Mouse (Mus musculus) embryonic facial prominence, embryonic 10.5 days (tissue): Measurements from ENCODE around the gene Rapgef1. TPM values are rescaled to one million over a fixed set of nuclear protein-coding genes. Genes with fewer than 3 reads are reported as not detected.

Experiments used
- DNase-seq: peaks from one replicate; pipeline ENCODE4 v3.0.0-alpha.2; 2017; ENCODE audit warnings: low spot score
- H3K27ac ChIP-seq: fragments of 300-500 bp; sonication (generic); replicated peaks from 2 replicates; pipeline ENCODE4 v1.5.1; 2016; ENCODE audit warnings: mild to moderate bottlenecking
- H3K27me3 ChIP-seq: fragments of 300-500 bp; sonication (generic); replicated peaks from 2 replicates; pipeline ENCODE4 v1.6.1; 2016; ENCODE audit warnings: low read depth, mild to moderate bottlenecking; ENCODE audit not compliant: poor library complexity, severe bottlenecking
- H3K36me3 ChIP-seq: fragments of 300-500 bp; sonication (generic); replicated peaks from 2 replicates; pipeline ENCODE4 v1.6.1; 2016; ENCODE audit warnings: mild to moderate bottlenecking, moderate library complexity
- H3K4me1 ChIP-seq: fragments of 300-500 bp; sonication (generic); 2 replicates; pipeline ENCODE4 v1.6.1; 2016
- H3K4me3 ChIP-seq: fragments of 300-500 bp; sonication (generic); 2 replicates; pipeline ENCODE4 v1.5.1; 2016; ENCODE audit warnings: mild to moderate bottlenecking, moderate library complexity
- H3K9me3 ChIP-seq: fragments of 300-500 bp; sonication (generic); 2 replicates; pipeline ENCODE4 v1.6.1; 2016; ENCODE audit warnings: mild to moderate bottlenecking
- WGBS: fragments of 180-500 bp; shearing (Covaris S2); methylation state at CpG from one replicate; pipeline ENCODE4 v1.1.7; 2016; 5-methylcytosine and 5-hydroxymethylcytosine counted together
- polyA plus RNA-seq: library from polyadenylated mRNA; unstranded; fragments of >200 nt; fragmentation: Nextera tagmentation; extraction: Ambion mirVana; gene quantifications from 2 replicates; pipeline ENCODE4 v1.2.1, GENCODE M21; 2016

Rapgef1 gene
- polyA plus RNA-seq, 1 experiment from 2014 or later, result 17.3 TPM

GRCm38 (mm10) chr2:29651876-29652275, 32.4 kb downstream of the Rapgef1 start:
- Histone ChIP-seq H3K9me3 (no peaks in the 10 kb centered on the region), H3K27me3 (no peaks in the 10 kb centered on the region), H3K4me1 (peaks cover 22% of the 10 kb centered on the region), H3K4me3 (no peak overlapping the region), H3K27ac (no peak overlapping the region), H3K36me3 (no peaks in the 10 kb centered on the region; the same call in 1 of the 2 replicates)
- DNase-seq, result no peak
- 84% methylated on average over 5 of the region's 5 CpGs for WGBS

DNA sequence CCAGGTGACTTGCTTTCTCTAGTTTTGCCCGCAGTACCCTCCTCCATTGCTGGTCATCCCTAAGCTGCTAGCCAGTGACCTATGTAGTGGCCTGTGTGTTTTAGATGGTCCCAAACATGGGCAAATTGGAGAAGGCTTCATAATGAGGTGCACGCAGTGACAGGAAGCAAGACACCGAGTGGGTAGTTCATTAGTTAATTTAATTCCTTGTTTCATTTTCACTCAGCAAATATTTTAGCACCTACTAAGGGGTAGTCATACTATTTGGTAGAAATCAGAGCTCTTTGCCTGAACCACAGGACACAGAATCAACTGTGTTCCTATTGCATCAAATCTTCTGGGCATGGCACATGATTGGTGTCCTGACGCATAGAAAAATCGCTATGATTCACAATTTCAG, 35.9 kb downstream of the Rapgef1 start:
- H3K36me3 ChIP-seq, result no peaks in the 10 kb centered on the region; the same call in none of the 2 replicates
- no peak overlapping the region for H3K4me3 ChIP-seq
- H3K9me3 ChIP-seq, result no peaks in the 10 kb centered on the region
- WGBS, result 93% methylated on average over 5 of the region's 5 CpGs
- DNase-seq, result no peak
- H3K27me3 ChIP-seq, result no peaks in the 10 kb centered on the region
- H3K27ac ChIP-seq, result no peak overlapping the region
- H3K4me1 ChIP-seq, result peaks cover 26% of the 10 kb centered on the region

DNA sequence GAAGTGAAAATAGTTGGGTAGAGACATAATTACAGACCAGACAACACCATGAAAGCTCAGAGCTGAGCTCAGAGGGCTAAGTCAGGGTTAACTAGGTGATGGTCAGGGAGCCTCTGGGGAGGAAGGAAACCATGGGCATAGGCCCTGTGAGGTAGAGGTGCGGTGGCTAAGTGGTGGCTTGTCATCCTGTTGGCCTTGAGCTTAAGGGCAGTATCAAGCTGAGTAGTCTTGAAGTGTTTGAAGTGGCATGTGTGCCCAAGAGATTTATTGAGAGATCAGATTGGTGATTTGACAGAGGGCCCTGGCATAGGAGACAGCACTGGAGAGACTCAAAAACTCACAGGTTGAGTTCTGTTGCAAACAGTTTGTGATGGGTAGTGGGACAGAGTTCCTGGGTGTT, 36.6 kb downstream of the Rapgef1 start:
- Histone ChIP-seq H3K27me3 (no peaks in the 10 kb centered on the region), H3K36me3 (no peaks in the 10 kb centered on the region; the same call in none of the 2 replicates), H3K9me3 (no peaks in the 10 kb centered on the region), H3K4me1 (peaks cover 32% of the 10 kb centered on the region), H3K4me3 (no peak overlapping the region), H3K27ac (no peak overlapping the region)
- DNase-seq, result no peak
- 94% methylated on average over 1 of the region's 1 CpGs for WGBS

DNA sequence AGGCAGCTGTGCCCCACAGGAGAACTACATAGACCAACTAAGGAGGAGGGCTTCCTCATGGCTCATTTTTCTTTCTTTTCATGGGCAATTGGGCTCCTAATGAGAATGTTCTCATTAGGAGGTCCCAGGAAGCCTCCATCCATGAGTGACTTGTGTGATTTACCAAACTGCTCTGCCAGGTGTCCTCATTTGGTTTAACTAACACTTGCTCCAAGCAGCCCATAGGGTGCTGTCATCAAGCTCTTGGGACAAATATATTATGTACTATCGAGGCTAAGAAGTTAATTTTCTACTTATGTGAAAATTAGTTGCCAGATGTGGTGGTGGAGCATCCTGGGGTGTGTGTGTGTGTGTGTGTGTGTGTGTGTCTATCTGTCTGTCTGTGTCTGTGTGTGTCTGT, 37.6 kb downstream of the Rapgef1 start:
- Histone ChIP-seq H3K27me3 (no peaks in the 10 kb centered on the region), H3K27ac (no peak overlapping the region), H3K4me1 (peaks cover 38% of the 10 kb centered on the region), H3K4me3 (no peak overlapping the region), H3K36me3 (no peaks in the 10 kb centered on the region; the same call in none of the 2 replicates), H3K9me3 (no peaks in the 10 kb centered on the region)
- WGBS, result 81% methylated on average over 1 of the region's 1 CpGs
- no peak for DNase-seq

GRCm38 (mm10) chr2:29661751-29662191, 42.3 kb downstream of the Rapgef1 start:
- H3K27me3 ChIP-seq, result no peaks in the 10 kb centered on the region
- H3K9me3 ChIP-seq, result no peaks in the 10 kb centered on the region
- WGBS, result 62% methylated on average over 6 of the region's 6 CpGs
- H3K27ac ChIP-seq, result no peak overlapping the region
- H3K36me3 ChIP-seq, result no peaks in the 10 kb centered on the region; the same call in 1 of the 2 replicates
- no peak for DNase-seq
- H3K4me3 ChIP-seq, result no peak overlapping the region
- peaks cover 53% of the 10 kb centered on the region for H3K4me1 ChIP-seq

DNA sequence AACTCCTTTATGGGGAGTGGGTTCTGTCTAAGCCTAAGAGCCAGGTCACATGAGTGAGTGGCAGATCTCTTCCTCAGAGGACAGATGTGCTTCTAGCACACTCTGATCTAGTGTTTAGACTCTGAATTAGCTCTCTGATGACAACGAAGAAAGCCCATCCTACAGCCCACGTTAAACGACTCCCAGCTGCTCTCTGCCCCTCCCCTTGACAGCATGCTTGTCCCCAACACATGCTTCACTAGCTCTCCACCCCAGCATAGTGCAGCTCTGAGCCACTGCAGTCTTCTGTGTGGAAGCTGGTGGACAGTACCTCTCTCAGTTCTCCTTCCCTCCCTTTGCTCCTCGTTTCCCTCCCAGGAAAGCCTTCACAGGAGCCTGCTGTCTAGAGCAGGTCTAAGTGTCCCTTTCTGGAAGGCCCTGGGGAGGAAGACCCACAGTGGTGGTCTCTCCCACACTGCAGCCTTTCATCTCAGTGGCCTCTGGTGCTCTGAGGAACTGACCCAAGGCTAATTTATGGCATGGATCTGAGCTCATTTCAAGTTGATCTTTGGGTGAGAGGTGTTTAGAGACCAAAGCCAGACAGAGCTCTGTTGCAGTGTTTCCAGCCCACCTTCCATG, 43.8 kb downstream of the Rapgef1 start:
- no peak for DNase-seq
- Histone ChIP-seq H3K4me3 (no peak overlapping the region), H3K36me3 (no peaks in the 10 kb centered on the region; the same call in 1 of the 2 replicates), H3K27ac (no peak overlapping the region), H3K4me1 (peaks cover 60% of the 10 kb centered on the region), H3K9me3 (no peaks in the 10 kb centered on the region), H3K27me3 (no peaks in the 10 kb centered on the region)
- WGBS, result 24% methylated on average over 4 of the region's 4 CpGs

DNA sequence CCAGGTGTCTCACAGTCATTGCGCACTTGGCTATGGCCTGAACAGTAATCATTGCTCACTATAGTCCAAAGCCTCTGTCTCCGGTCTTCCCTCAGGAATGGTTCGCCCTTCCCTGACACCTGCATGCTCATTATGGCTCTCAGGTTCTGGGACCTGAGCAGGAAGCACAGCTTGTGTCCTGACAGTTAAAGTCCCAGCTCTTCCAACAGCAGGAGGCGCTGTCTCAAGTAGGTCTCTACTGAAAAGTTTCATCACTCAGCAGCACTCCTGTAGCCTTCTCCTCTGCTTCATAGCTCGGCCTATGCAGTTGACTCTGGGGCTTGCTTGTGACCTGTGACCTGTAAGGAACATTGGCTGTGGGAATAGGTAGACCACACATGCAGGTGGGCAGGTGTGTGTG, 45.9 kb downstream of the Rapgef1 start:
- no peaks in the 10 kb centered on the region; the same call in 1 of the 2 replicates for H3K36me3 ChIP-seq
- no peaks in the 10 kb centered on the region for H3K9me3 ChIP-seq
- WGBS, result 89% methylated on average over 5 of the region's 5 CpGs
- DNase-seq, result no peak
- no peaks in the 10 kb centered on the region for H3K27me3 ChIP-seq
- no peak overlapping the region for H3K4me3 ChIP-seq
- H3K4me1 ChIP-seq, result peaks cover 63% of the 10 kb centered on the region
- H3K27ac ChIP-seq, result no peak overlapping the region

GRCm38 (mm10) chr2:29666589-29666988, 47.1 kb downstream of the Rapgef1 start:
- Histone ChIP-seq H3K27ac (no peak overlapping the region), H3K9me3 (no peaks in the 10 kb centered on the region), H3K27me3 (no peaks in the 10 kb centered on the region), H3K4me1 (peaks cover 52% of the 10 kb centered on the region), H3K36me3 (no peaks in the 10 kb centered on the region), H3K4me3 (no peak overlapping the region)
- WGBS, result 19% methylated on average over 7 of the region's 7 CpGs
- peak; percentile 68 for DNase-seq

- H3K27me3 ChIP-seq, result no peaks in the 10 kb centered on the region
- 89% methylated on average over 4 of the region's 4 CpGs for WGBS
- H3K27ac ChIP-seq, result no peak overlapping the region
- no peak for DNase-seq
- no peaks in the 10 kb centered on the region for H3K36me3 ChIP-seq
- H3K9me3 ChIP-seq, result no peaks in the 10 kb centered on the region
- peaks cover 47% of the 10 kb centered on the region for H3K4me1 ChIP-seq
- H3K4me3 ChIP-seq, result no peak overlapping the region
Observed at GRCm38 (mm10) chr2:29667109-29667508, 47.6 kb downstream of the Rapgef1 start.

- WGBS, result 87% methylated on average over 7 of the region's 7 CpGs
- peaks cover 41% of the 10 kb centered on the region for H3K4me1 ChIP-seq
- H3K27me3 ChIP-seq, result no peaks in the 10 kb centered on the region
- H3K36me3 ChIP-seq, result 0 out of 2 replicates have a peak, but pooled peaks cover 4% of the 10 kb centered on the region
- no peak overlapping the region for H3K4me3 ChIP-seq
- DNase-seq, result no peak
- no peak overlapping the region for H3K27ac ChIP-seq
- H3K9me3 ChIP-seq, result no peaks in the 10 kb centered on the region
Observed at GRCm38 (mm10) chr2:29668011-29668691, 48.6 kb downstream of the Rapgef1 start.

- Histone ChIP-seq H3K27ac (no peak overlapping the region), H3K4me1 (peaks cover 37% of the 10 kb centered on the region), H3K9me3 (no peaks in the 10 kb centered on the region), H3K27me3 (no peaks in the 10 kb centered on the region), H3K36me3 (peaks cover 5% of the 10 kb centered on the region; the same call in 1 of the 2 replicates), H3K4me3 (no peak overlapping the region)
- 87% methylated on average over 4 of the region's 4 CpGs for WGBS
- no peak for DNase-seq
Observed at GRCm38 (mm10) chr2:29668963-29669362, 49.4 kb downstream of the Rapgef1 start.

DNA sequence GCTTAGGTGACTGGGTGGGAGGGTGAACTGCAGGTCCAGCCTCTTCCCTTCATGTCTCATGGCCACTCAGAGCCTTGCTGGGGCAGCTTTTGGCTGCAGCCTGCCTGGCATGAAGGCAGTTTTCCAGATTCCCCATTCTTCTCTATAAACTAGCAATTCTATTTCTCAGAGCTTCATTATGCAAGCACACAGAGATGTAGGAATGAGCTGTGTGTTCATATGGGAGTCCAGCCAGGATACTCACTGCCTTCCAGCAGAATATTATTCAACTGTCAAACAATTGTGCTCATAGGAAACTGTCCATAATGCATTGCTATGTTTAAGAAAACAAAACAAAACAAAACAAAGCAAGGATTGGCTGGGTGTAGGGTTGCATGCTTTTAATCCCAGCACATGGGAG, 50.2 kb downstream of the Rapgef1 start:
- Histone ChIP-seq H3K27ac (no peak overlapping the region), H3K27me3 (no peaks in the 10 kb centered on the region), H3K4me1 (peaks cover 43% of the 10 kb centered on the region), H3K4me3 (no peak overlapping the region), H3K9me3 (no peaks in the 10 kb centered on the region), H3K36me3 (peaks cover 5% of the 10 kb centered on the region; the same call in 1 of the 2 replicates)
- no peak for DNase-seq
